Mouse (Mus musculus) gastrocnemius, postnatal 14 days (tissue): ENCODE measurements around the gene Shprh. TPM values are rescaled to one million over a fixed set of nuclear protein-coding genes. Genes with fewer than 3 reads are reported as not detected.
"Not testable (repeated sequence)": the region's sequence is repeated elsewhere in the genome, so short reads cannot be mapped to it uniquely, and the experiment has no call there.

Experiments
- DNase-seq: peaks from one replicate; pipeline ENCODE4 v3.0.0; 2021; ENCODE audit warnings: mixed read lengths
- intact Hi-C: fragments of 180-260 bp; cut with DNase I; formaldehyde crosslinking; loops from one replicate; pipeline ENCODE4 v1.15.1; 2025; ENCODE audit warnings: low total_unique reads
- long read RNA-seq, 2 experiments: library from polyadenylated mRNA; stranded (forward); transcript quantifications; one replicate each; pipeline ENCODE4 v2.0.0; 2021
- total RNA-seq, 2 experiments: library from RNA; stranded (reverse); gene quantifications; 2 replicates each; pipeline ENCODE4 v1.2.3; 2021

Gene Shprh
- total RNA-seq = 1 to 10 TPM; 7.5 to 7.6 TPM
- long read RNA-seq, experiment 1, partial matches to known transcripts = 1 of 1 reads
- long read RNA-seq, experiment 1, other reads (novel, unspliced or antisense) = 0 of 1 reads
- long read RNA-seq, experiment 2, full-length matches to known transcripts = 1 of 2 reads
- long read RNA-seq, experiment 2, partial matches to known transcripts = 0 of 2 reads
- long read RNA-seq, experiment 2, other reads (novel, unspliced or antisense) = 1 of 2 reads

DNA sequence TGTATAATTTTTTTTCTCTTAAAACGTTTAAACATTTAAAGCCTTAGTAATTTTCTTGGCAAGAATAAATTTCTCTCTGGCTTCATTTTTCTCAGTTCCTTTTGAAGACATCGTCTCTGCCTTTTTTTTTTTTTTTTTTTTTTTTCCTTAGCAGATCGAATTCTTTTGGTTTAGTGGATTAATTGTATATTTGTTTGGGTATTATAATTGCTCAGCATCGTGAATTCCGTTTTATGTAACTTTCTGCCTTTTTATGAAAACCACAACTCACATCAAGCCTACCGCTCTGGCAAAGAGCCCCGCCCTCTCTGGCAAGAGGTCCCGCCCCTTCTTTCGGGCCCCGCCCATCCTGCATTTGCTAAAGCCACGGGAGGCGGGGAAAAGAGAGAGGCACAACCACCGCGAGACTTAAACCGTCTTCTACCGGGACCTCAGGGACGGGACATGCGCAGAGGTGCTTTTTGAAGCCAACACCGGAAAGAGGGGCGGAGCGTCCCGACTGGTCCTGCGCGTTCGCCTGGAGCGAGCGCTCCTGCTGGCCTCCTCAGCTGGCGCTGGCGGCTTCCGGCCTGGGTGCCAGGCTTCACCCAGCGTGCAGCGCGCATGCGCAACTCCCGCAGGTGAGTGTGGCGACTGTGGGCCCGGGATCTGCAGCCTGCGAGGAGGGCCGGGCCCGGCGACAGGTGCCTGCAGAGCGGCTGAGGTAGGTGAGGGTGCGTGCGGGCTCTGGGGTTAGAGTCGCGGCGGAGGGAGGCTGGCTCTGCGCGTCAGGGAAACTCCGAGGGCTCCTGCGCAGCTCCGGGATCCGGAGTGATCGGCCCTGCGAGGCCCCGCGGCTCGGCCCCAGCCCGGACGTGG, at the start of gene Shprh:
Gene Shprh (plus strand): TSS at position 544 of the 858 bp plus-strand sequence.
- peak; percentile 98 for DNase-seq
- intact Hi-C loops = no loop called here

DNA sequence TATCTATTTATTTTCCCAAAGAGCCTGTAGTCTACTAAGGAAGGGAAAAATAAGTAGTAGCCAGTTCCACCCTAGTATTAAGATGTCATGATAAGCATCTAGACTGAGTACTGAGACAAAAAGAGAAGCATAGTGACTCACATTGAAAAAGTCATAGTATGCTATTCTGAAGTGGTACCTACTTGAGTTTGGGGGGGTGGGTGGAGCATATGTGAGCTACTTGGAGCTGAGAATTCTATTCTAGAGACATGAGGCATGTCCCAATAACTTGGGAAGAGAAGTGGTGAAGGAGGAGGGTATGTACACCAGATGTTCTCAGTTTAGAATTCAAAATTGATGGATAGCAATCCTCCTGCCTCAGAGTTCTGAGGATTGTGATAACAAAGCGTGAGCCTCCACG, 27.4 kb upstream of the Shprh start:
- intact Hi-C loops = no loop called here
- no peak for DNase-seq

- DNase-seq = no peak
- intact Hi-C loops = no loop called here
Observed at GRCm38 (mm10) chr10:11145580-11145979, 3.6 kb upstream of the Shprh start.

GRCm38 (mm10) chr10:11148446-11148845, 781 bp upstream of the Shprh start:
- intact Hi-C loops = no loop called here
- DNase-seq = no peak

DNA sequence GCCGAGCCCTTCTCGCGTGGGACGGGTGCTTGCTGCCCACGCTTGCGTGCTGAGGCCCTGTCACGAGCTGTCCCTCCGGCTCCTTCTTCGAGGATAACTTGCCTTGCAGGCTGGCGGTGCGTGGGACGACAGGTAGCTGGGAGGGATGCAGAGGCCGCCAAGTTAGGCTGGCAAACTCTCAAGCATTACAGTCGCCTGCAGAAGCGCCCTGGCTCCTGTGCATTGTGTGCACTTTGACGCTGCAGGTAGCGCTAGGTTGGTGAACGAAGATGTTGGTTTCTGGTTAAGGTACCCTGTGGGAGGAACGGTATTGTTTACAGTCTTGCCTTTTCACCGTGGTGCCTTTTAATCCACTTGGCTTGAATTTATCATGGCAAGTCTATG, 507 bp downstream of the Shprh start:
- no peak for DNase-seq
- intact Hi-C loops = no loop called here

- DNase-seq = no peak
- intact Hi-C loops = no loop called here
Observed at GRCm38 (mm10) chr10:11151644-11152043, 2.4 kb downstream of the Shprh start.

DNA sequence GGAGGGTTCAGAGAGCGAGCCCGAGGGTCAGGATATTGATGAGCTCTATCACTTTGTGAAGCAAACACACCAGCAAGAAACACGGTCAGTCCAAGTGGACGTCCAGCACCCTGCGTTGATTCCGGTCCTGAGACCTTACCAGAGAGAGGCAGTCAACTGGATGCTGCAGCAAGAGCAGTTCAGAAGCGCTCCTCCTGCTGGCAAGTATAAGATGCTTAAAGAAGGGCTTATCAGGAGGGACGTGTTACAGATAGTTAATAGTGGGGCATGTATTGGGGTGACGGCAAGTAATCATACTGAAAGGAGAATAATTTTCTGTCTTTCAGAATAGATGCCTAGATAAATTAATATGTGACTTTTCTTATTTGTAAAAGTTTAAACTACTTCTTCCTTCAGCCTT, 7.8 kb downstream of the Shprh start:
- intact Hi-C loops = no loop called here
- no peak for DNase-seq

DNA sequence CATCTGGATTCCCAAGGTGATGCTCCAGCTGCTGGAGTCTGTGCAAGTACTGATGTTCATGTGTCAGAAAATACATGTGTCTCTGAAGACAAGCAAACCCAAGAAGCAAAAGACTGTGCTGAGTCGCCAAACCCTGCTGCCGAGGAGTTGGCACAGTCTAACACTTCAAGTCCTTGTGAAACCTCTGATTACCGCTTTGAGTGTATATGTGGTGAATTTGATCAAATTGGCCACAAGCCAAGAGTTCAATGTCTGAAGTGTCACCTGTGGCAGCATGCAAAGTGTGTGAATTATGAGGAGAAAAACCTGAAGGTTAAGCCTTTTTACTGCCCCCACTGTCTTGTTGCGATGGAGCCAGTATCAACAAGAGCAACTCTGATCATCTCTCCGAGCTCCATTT, 15.3 kb downstream of the Shprh start:
- DNase-seq = no peak
- intact Hi-C loops = no loop called here

- intact Hi-C loops = no loop called here
- DNase-seq = no peak
Observed at GRCm38 (mm10) chr10:11170252-11170651, 21.0 kb downstream of the Shprh start.

DNA sequence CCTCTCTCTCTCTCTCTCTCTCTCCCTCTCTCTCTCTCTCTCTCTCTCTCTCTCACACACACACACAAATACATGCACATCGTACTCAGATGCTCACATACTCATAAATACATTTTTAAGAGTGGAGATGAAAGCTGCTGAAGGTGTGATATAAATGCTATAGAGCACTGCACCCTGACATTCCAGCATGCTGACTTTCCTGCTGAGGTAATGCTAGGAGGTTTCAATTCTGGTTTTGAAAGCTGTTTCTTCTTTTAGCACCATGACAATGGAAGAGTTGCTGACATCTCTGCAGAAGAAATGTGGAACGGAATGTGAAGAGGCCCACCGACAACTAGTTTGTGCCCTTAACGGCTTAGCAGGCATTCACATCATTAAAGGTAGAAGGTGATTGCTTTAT, 22.4 kb downstream of the Shprh start:
- DNase-seq = no peak
- intact Hi-C loops = no loop called here

DNA sequence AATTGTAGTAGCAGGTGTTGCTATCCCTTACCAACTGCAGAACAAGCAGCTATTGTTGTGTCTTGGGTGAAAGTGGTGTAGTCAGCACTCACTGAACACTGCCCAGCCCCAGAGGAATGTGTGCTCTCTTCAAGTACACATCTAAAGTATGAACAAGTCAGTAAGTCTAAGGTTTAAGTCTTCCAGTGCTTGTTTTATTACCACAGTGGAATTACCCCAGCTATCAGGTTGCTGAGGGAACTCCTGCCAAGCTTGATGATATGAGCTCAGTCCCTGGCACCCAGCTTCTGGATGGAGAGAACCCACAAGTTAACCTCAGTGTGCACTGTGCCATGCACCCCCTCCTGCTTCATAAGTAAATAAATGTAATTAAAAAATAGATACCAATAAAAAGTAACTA, 23.3 kb downstream of the Shprh start:
- intact Hi-C loops = no loop called here
- peak; percentile 36 for DNase-seq

- intact Hi-C loops = no loop called here
- DNase-seq = no peak
Observed at GRCm38 (mm10) chr10:11175801-11176482, 26.7 kb downstream of the Shprh start.

GRCm38 (mm10) chr10:11180077-11180476, 30.9 kb downstream of the Shprh start:
- no peak for DNase-seq
- intact Hi-C loops = no loop called here

DNA sequence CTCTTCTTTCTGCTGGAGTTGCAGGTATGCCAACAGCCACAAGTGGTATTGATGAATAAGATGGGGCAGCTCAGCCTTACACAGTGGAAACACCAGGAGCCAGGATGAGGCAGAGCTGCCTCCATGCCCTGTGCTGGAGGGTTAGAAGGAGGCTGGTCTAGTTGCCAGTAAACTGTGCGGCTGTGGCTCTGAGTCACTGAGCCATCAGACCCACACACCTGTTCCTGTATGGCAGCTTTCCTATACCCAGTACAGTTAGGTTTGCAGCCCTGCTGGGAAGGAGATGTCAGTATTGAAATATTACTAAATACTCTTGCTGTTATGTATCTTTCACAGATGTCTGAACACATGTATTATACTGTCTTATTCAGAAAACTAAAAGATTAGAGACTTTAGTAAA, 48.1 kb downstream of the Shprh start:
- intact Hi-C loops = no loop called here
- DNase-seq = peak; percentile 10

GRCm38 (mm10) chr10:11198346-11198745, 49.1 kb downstream of the Shprh start:
- intact Hi-C loops = no loop called here
- DNase-seq = no peak

DNA sequence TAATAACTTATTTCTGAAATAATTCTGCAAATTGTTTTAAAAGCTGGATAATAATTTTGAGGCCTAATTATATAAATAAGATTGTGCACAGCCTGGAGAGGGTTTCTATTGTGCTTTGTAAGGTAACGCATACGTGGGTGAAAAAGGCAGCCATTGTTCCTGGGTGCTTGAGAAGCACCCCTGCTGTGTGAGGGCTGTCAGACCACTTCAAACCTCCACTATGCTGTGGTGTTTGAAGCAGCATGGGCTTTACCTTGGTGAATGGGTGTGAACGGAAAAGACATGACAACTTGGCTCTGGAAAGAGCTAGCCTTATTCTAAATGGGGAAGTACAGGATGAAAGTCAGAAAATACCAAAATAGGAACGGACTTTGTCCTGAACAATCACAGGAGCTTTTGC, 50.8 kb downstream of the Shprh start:
- intact Hi-C loops = loop anchor here (10.0 kb wide), 1 partner anchor 75 kb away; no protein-coding TSS in a partner anchor
- DNase-seq = no peak

GRCm38 (mm10) chr10:11205883-11206282, 56.7 kb downstream of the Shprh start:
- DNase-seq = not testable (repeated sequence)
- intact Hi-C loops = loop anchor here (10.0 kb wide), 1 partner anchor 69 kb away; no protein-coding TSS in a partner anchor

- intact Hi-C loops = loop anchor here (10.0 kb wide), 1 partner anchor 66 kb away; no protein-coding TSS in a partner anchor
- DNase-seq = no peak
Observed at GRCm38 (mm10) chr10:11208670-11209069, 59.4 kb downstream of the Shprh start.

GRCm38 (mm10) chr10:11212003-11212402, 62.8 kb downstream of the Shprh start:
- no peak for DNase-seq
- intact Hi-C loops = no loop called here

DNA sequence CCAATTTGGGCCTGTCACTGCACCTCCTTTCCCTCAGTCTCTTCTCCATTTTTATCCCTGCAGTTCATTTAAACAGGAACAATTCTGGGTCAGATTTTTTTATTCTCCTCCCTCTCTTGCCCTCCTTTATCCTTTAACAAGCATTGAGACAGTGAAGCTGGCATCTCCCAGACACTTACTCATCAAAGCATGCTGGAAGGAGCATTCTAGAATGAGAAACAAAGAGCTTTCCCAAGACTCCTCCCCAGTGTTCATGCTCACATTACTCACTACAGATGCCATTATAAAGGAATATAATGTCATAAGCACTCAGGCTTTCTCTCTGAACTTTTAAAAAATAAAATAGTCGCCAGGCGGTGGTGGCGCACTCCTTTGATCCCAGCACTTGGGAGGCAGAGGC, 77.2 kb downstream of the Shprh start:
- DNase-seq = no peak
- intact Hi-C loops = no loop called here
